Mouse (Mus musculus): ENCODE results near the gene Fam120b. TPM values are rescaled to one million over a fixed set of nuclear protein-coding genes. Genes with fewer than 3 reads are reported as not detected.

Fam120b gene
- total RNA-seq (2014; rRNA removed) (13.3 and 13.4 TPM in 2 replicates), polyA plus RNA-seq (2012; rRNA removed) (4.4 and 5.8 TPM in 2 replicates)

- Histone ChIP-seq H3K27me3 (ENCODE audit: control insufficient read depth, insufficient read depth, low read length) (no peaks in the 10 kb centered on the region), H3K9ac (ENCODE audit: low read depth, low read length) (peak within 1 kb of the TSS; percentile 87), H3K4me3 (ENCODE audit: insufficient read depth, low read depth, low read length) (peak within 1 kb of the TSS; percentile 84), H3K79me2 (ENCODE audit: control insufficient read depth, insufficient read depth, low read length) (peaks cover 4% of the 10 kb centered on the region; the same call in 1 of the 2 replicates), H3K4me1 (ENCODE audit: control insufficient read depth, insufficient read depth, low read length) (peaks cover 6% of the 10 kb centered on the region), H3K27ac (replicated peaks; ENCODE audit: insufficient read depth, low read depth, low read length) (peak within 1 kb of the TSS; percentile 69), H3K36me3 (ENCODE audit: control insufficient read depth, insufficient read depth, low read length) (no peaks in the 10 kb centered on the region)
- DNase-seq (ENCODE audit: extremely low read depth, low read depth, low spot score) = peak; percentile 96
- TF ChIP-seq CTCF (IDR thresholded peaks at IDR 0.05; ENCODE audit: low read depth, low read length) = no peak
- peak; percentile 58 for TF ChIP-seq POLR2A (IDR thresholded peaks at IDR 0.05; ENCODE audit: extremely low read depth, insufficient read depth, low read length)
- under 1% methylated on average over 31 of the region's 31 CpGs for WGBS
These were observed at the start of gene Fam120b for GRCm38 (mm10) chr17:15395997-15396675. Gene Fam120b (plus strand): TSS chr17:15396202.

GRCm38 (mm10) chr17:15350152-15350551 lies 45.9 kb upstream of the Fam120b start:
- Histone ChIP-seq H3K9ac (ENCODE audit: low read depth, low read length) (no peak overlapping the region), H3K4me3 (ENCODE audit: insufficient read depth, low read depth, low read length) (no peak overlapping the region), H3K36me3 (ENCODE audit: control insufficient read depth, insufficient read depth, low read length) (no peaks in the 10 kb centered on the region), H3K4me1 (ENCODE audit: control insufficient read depth, insufficient read depth, low read length) (no peaks in the 10 kb centered on the region), H3K27me3 (ENCODE audit: control insufficient read depth, insufficient read depth, low read length) (peaks cover 29% of the 10 kb centered on the region), H3K27ac (replicated peaks; ENCODE audit: insufficient read depth, low read depth, low read length) (no peak overlapping the region), H3K79me2 (ENCODE audit: control insufficient read depth, insufficient read depth, low read length) (no peaks in the 10 kb centered on the region)
- 88% methylated on average over 2 of the region's 2 CpGs for WGBS
- TF ChIP-seq CTCF (IDR thresholded peaks at IDR 0.05; ENCODE audit: low read depth, low read length) = no peak
- TF ChIP-seq POLR2A (IDR thresholded peaks at IDR 0.05; ENCODE audit: extremely low read depth, insufficient read depth, low read length) = no peak
- no peak for DNase-seq (ENCODE audit: extremely low read depth, low read depth, low spot score)

GRCm38 (mm10) chr17:15352869-15353610 lies 43.0 kb upstream of the Fam120b start:
- DNase-seq (ENCODE audit: extremely low read depth, low read depth, low spot score) = no peak
- no peak for TF ChIP-seq POLR2A (IDR thresholded peaks at IDR 0.05; ENCODE audit: extremely low read depth, insufficient read depth, low read length)
- TF ChIP-seq CTCF (IDR thresholded peaks at IDR 0.05; ENCODE audit: low read depth, low read length) = no peak
- no peak overlapping the region for H3K9ac ChIP-seq (ENCODE audit: low read depth, low read length)
- H3K4me1 ChIP-seq (ENCODE audit: control insufficient read depth, insufficient read depth, low read length) = peaks cover 3% of the 10 kb centered on the region
- H3K79me2 ChIP-seq (ENCODE audit: control insufficient read depth, insufficient read depth, low read length) = no peaks in the 10 kb centered on the region
- H3K27me3 ChIP-seq (ENCODE audit: control insufficient read depth, insufficient read depth, low read length) = peaks cover 27% of the 10 kb centered on the region
- H3K36me3 ChIP-seq (ENCODE audit: control insufficient read depth, insufficient read depth, low read length) = no peaks in the 10 kb centered on the region
- no peak overlapping the region for H3K27ac ChIP-seq (replicated peaks; ENCODE audit: insufficient read depth, low read depth, low read length)
- no peak overlapping the region for H3K4me3 ChIP-seq (ENCODE audit: insufficient read depth, low read depth, low read length)
- 69% methylated on average over 10 of the region's 10 CpGs for WGBS

GRCm38 (mm10) chr17:15354006-15354405 lies 42.0 kb upstream of the Fam120b start:
- 71% methylated on average over 2 of the region's 2 CpGs for WGBS

GRCm38 (mm10) chr17:15355072-15355471 lies 40.9 kb upstream of the Fam120b start:
- TF ChIP-seq CTCF (IDR thresholded peaks at IDR 0.05; ENCODE audit: low read depth, low read length) = no peak
- no peak for TF ChIP-seq POLR2A (IDR thresholded peaks at IDR 0.05; ENCODE audit: extremely low read depth, insufficient read depth, low read length)
- 97% methylated on average over 3 of the region's 3 CpGs for WGBS
- no peak overlapping the region for H3K9ac ChIP-seq (ENCODE audit: low read depth, low read length)
- DNase-seq (ENCODE audit: extremely low read depth, low read depth, low spot score) = no peak
- peaks cover 23% of the 10 kb centered on the region for H3K27me3 ChIP-seq (ENCODE audit: control insufficient read depth, insufficient read depth, low read length)
- H3K27ac ChIP-seq (replicated peaks; ENCODE audit: insufficient read depth, low read depth, low read length) = no peak overlapping the region
- H3K4me1 ChIP-seq (ENCODE audit: control insufficient read depth, insufficient read depth, low read length) = peaks cover 3% of the 10 kb centered on the region
- H3K36me3 ChIP-seq (ENCODE audit: control insufficient read depth, insufficient read depth, low read length) = no peaks in the 10 kb centered on the region
- H3K4me3 ChIP-seq (ENCODE audit: insufficient read depth, low read depth, low read length) = no peak overlapping the region
- no peaks in the 10 kb centered on the region for H3K79me2 ChIP-seq (ENCODE audit: control insufficient read depth, insufficient read depth, low read length)

More at GRCm38 (mm10) chr17:15354006-15354405, 42.0 kb upstream of the Fam120b start:
- no peak for DNase-seq (ENCODE audit: extremely low read depth, low read depth, low spot score)
- Histone ChIP-seq H3K4me1 (ENCODE audit: control insufficient read depth, insufficient read depth, low read length) (peaks cover 3% of the 10 kb centered on the region), H3K79me2 (ENCODE audit: control insufficient read depth, insufficient read depth, low read length) (no peaks in the 10 kb centered on the region), H3K36me3 (ENCODE audit: control insufficient read depth, insufficient read depth, low read length) (no peaks in the 10 kb centered on the region), H3K9ac (ENCODE audit: low read depth, low read length) (no peak overlapping the region), H3K4me3 (ENCODE audit: insufficient read depth, low read depth, low read length) (no peak overlapping the region), H3K27me3 (ENCODE audit: control insufficient read depth, insufficient read depth, low read length) (peaks cover 27% of the 10 kb centered on the region), H3K27ac (replicated peaks; ENCODE audit: insufficient read depth, low read depth, low read length) (no peak overlapping the region)
- TF ChIP-seq POLR2A (IDR thresholded peaks at IDR 0.05; ENCODE audit: extremely low read depth, insufficient read depth, low read length) = no peak
- no peak for TF ChIP-seq CTCF (IDR thresholded peaks at IDR 0.05; ENCODE audit: low read depth, low read length)

Measured in liver, adult 2 months (tissue).